Mouse (Mus musculus) 416B (cell line): Measurements from ENCODE around the gene Txnip.
"Not testable (repeated sequence)": the region's sequence is repeated elsewhere in the genome, so short reads cannot be mapped to it uniquely, and the experiment has no call there.

Experiments
- DNase-seq: peaks from one replicate; pipeline ENCODE4 v3.0.0; 2011; ENCODE audit warnings: low read depth

Txnip gene

DNA sequence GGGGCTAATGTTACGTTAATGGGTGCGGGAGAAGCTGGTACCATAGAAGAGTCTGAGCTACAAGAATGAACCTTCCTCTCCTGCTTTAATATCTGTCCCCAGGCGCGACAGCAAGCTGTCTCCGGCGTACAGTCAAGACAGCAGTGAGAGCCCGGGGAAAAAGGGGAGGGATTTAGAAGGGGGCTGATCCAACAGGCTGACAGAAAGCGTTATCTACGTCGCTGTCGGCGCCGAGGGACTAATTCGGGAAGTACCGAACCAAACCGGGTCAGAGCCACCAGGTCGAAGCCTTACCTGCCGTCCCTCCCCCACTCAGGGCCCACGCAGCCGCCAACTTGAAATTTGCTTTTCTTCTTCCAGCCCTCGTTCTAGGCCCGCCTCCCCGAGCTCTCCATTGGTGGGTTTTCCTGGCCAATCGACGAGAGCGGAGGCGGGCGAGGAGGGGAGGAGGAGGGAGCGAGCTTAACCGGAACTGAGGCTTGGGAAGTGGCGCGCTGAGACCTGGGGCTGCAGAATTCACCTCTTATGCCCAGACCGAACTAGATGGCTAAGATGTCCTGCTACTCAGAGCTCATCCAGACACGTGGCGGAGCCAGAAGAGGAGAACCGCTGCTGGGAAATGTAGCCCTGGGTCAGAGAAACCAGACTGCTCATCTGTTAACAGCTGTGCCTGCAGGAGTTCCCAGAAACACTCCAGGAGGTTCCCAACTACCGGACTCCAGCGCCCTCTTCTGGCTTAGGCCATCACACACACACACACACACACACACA is 36.2 kb downstream of the Txnip start, which contains the start of gene Polr3gl:
Gene Polr3gl, minus strand, starts transcription at position 392 of the 771 bp plus-strand sequence.
- DNase-seq: peak; percentile 96

DNA sequence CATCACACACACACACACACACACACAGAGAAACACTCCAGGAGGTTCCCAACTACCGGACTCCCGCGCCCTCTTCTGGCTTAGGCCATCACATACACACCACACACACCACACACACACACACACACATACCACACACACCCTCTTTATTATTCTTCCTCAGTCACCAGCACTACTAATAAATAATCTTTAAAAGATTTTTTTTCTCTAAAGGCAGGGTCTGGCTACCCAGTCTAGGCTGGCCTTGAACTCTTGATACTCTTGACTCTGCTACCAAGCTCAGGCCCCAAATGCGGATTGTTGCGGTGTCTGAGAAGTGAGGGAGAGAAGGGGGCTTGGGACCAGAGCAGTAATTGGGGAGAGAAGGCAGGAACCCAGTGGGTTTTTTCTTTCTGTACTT is 37.1 kb downstream of the Txnip start:
- peak; percentile 22 for DNase-seq

GRCm38 (mm10) chr3:96595661-96596060 is 37.9 kb downstream of the Txnip start:
- no peak for DNase-seq

DNA sequence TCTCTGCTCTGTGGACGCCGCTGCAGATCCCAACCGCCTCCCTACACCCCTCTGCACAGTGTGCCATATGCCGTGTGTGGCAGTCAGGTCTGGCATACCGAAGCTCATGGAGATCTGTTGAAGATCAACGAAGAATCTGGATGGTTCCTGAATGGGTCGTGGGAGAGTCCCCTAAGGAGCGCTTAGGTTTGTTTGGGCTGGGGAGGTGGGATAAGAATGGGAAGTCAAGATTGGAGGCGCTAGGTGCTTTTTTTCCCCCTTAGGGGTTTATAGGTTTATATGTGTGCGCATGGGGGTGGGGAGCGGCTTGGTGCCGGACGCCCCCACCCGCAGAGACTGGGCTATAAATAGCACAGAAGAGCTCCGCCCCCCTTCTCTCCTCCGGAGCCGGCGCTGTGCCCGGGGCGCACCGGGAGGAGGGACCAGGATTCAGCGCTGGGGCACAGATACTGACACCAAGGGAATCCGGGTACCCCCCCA is 38.5 kb downstream of the Txnip start, which contains the start of gene Ankrd34a:
Gene Ankrd34a, plus strand, starts transcription at position 409 of the 480 bp plus-strand sequence.
- no peak for DNase-seq

DNA sequence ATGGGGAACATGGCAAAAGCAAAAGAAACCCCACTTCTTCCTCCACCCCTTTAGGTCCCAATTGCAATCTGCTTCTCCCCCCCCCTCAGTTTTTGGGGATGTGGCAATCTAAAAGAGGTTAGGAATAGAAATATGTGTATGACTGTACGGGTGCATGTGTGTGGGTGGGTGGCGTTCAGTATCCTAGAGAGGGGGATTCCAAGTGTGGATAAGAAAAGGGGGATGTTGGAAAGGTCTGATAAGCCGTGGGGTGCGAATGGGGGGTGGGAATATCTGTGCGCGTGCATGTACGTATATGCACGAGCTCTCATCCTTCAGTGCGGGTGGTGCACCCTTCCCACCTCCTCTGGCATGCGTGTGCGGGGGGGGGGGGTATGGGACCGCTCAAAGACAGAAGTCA is 39.1 kb downstream of the Txnip start:
- no peak for DNase-seq

DNA sequence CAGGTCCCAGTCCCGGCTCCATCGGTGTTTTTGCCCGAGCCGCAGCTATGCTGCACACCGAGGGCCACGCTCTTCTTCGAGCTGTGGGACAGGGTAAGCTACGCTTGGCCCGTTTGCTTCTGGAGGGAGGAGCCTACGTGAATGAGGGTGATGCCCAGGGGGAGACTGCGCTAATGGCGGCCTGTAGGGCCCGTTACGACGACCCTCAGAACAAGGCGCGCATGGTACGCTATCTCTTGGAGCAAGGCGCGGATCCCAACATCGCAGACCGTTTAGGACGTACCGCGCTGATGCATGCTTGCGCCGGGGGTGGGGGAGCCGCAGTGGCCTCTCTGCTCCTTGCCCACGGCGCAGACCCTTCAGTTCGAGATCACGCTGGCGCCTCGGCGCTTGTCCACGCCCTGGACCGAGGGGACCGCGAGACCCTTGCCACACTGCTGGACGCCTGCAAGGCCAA is 39.7 kb downstream of the Txnip start:
- no peak for DNase-seq

DNA sequence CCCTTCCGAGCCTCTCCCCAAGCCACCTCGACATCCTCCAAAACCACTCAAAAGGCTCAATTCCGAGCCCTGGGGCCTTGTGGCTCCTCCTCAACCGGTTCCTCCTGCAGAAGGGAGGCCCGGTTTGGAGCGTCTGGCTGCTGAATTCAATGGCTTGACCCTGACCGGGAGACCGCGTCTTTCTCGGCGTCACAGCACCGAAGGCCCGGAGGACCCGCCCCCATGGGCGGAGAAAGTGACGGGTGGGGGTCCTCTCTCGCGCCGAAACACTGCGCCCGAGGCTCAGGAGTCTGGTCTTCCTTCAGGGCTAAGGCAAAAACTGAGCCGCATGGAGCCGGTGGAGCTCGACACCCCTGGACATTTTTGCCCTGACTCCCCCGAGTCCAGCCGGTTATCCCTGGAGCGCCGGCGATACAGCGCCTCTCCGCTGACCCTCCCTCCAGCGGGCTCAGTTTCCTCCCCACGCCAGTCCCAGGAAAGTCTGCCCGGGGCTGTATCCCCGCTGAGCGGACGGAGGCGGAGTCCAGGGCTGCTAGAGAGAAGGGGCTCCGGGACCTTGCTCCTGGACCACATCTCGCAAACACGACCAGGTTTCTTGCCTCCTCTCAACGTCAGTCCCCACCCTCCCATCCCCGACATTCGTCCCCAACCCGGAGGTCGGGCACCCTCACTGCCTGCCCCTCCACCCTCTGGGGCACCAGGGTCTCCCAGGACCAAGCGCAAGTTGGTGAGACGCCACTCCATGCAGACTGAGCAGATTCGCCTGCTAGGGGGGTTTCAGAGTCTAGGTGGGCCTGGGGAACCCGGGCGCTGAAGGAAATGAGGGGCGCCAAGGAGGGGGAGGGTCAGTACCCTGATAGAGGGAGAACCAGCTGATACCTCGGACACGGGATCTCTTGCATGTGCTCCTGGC is 40.7 kb downstream of the Txnip start:
- DNase-seq: no peak

DNA sequence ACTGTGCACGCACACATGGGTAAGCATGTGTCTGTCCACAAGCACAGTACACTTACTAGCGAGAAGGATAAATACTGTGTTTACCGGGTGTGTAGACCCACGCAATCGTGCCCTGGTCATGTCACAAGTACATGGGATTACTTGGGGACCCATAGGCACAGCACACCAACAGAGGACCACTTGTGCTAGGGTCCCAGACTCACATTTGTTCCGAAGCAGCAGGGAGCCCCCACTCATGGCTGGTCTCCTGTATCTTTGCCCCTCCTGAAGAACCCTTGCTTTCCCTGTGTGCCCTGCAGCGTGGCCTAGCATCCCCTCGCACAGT is 41.3 kb downstream of the Txnip start:
- DNase-seq: no peak

GRCm38 (mm10) chr3:96599411-96599810 is 41.7 kb downstream of the Txnip start:
- no peak for DNase-seq

DNA sequence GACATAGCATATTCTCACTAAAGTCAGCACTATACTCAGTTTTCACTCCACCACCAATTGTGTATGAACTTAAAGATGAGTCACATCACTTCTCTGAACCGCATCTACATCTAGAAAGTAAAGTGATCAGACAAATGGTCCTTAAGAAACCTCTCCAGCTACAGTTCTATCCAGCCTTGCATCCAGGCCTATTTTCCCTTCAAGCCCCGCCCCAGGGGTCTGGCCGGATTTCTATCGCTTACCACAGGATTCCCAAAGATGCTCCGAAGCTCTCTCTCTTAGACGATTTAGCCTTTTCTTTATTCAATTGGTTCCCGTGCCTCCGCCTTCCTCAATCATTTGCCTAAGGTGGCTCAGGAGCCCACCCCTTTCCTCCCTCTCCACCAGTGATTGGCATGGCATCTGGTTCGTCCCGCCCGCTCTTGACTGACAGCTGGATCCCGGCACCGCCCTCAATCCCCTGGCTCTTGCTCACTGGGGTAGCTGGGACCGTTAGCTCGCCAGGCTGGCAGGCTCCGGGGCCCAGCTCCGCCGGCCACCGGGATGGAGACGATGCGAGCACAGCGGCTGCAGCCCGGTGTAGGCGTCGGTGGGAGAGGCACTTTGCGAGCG is 43.0 kb downstream of the Txnip start, which contains the start of gene Lix1l:
Gene Lix1l, plus strand, starts transcription at position 511 of the 612 bp plus-strand sequence.
- peak; percentile 97 for DNase-seq

GRCm38 (mm10) chr3:96601251-96601787 is 43.6 kb downstream of the Txnip start:
- DNase-seq: peak; percentile 78

DNA sequence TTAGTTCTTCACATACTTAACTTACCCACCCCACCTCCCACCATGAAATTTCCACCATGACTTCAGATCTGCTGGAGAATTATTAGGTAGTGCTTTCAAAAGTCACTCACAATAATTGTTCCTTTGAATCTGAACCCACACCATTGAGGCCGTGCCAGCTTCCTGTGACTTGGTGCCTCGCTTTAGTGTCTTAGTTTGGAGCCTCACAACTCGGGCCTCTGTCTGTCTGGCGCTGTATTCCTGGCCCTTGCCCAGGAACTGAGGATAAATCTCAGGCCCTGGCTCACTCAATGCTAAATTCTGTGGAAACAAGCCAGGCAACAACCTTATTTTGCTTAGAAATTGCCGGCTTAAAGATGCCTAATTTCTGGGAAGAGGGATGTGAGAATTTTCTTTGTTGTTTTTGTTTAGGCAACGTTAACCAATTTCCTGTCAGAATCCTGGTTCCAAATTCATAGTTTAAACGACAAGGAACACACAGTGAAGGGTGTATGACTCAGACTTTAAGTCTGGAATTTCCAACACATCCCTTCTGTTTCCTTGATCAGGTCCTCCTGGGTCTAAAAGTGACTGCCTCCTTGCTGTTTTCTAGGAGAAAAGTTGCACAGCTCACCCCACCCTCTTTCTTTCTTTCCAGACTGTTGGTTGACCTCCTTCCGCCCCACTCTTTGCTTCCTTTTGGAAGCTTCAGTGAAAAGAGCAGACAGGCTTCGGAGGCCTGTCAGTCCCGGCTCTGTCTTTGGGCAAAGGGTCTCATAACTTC is 44.4 kb downstream of the Txnip start:
- DNase-seq: peak; percentile 10

DNA sequence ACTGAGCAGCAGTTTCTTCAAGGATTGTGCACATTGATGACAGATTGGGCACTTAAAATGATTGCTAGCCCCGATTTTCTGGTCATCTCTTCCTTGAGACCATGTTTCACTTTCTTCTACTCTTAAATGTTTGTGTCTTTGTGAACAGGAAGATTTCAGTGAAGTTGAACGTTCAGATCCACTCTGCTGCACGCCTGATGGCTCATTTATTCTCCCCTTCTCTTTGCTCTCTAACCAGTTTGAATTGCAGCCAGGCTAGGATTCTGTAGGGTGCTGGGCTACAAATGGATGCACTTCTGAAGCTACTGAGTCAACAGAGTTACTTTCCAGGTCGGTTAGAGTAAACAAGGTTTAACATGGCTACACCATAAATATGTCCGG is 44.9 kb downstream of the Txnip start:
- no peak for DNase-seq

- DNase-seq: no peak
Measured at GRCm38 (mm10) chr3:96603311-96603710, 45.6 kb downstream of the Txnip start.

DNA sequence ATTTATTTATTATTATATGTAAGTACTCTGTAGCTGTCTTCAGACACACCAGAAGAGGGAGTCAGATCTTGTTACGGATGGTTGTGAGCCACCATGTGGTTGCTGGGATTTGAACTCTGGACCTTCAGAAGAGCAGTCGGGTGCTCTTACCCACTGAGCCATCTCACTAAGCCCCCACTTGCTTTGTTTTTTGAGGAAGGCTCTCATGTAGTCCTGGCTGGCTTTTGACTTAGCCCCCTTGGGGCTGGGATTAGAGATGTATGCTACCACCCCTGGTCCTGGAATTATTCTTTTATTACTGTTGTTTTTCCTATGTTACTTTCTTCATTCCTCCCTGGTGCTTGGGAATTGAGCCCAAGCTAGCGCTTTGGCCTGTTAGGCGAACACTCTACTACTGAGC is 48.2 kb downstream of the Txnip start:
- DNase-seq: not testable (repeated sequence)

GRCm38 (mm10) chr3:96606618-96607017 is 48.9 kb downstream of the Txnip start:
- DNase-seq: peak; percentile 12
